Mouse (Mus musculus) spleen, adult 2 months (tissue): ENCODE measurements around the gene Slc7a8. TPM values are rescaled to one million over a fixed set of nuclear protein-coding genes. Genes with fewer than 3 reads are reported as not detected.
A peak's percentile ranks its signal among the peaks of the same experiment; 100 is the strongest.
"Not testable (repeated sequence)": the region's sequence is repeated elsewhere in the genome, so short reads cannot be mapped to it uniquely, and the experiment has no call there.

Experiments used
- DNase-seq, 2 experiments: peaks; one replicate each; pipeline versions ENCODE4 v3.0.0 to v3.0.0-alpha.2; 2012 to 2021; ENCODE audit warnings: low spot score in 2 of 2, low read depth in 1 of 2
- H3K27ac ChIP-seq: fragments of 200-500 bp; 2 replicates; pipeline ENCODE4 v1.5.1; 2012; ENCODE audit warnings: low read length, inconsistent platforms; ENCODE audit not compliant: insufficient read depth
- H3K27me3 ChIP-seq: fragments of 200-500 bp; 2 replicates; pipeline ENCODE4 v1.6.1; 2012; ENCODE audit warnings: mild to moderate bottlenecking, moderate library complexity, low read length, inconsistent platforms; ENCODE audit not compliant: control insufficient read depth, insufficient read depth
- H3K36me3 ChIP-seq: fragments of 200-500 bp; 2 replicates; pipeline ENCODE4 v1.6.1; 2012; ENCODE audit warnings: mild to moderate bottlenecking, low read length, inconsistent platforms; ENCODE audit not compliant: control insufficient read depth, insufficient read depth
- H3K4me1 ChIP-seq: fragments of 200-500 bp; 2 replicates; pipeline ENCODE4 v1.6.1; 2011; ENCODE audit warnings: inconsistent platforms; ENCODE audit not compliant: control insufficient read depth, insufficient read depth, insufficient read length
- H3K4me3 ChIP-seq: fragments of 200-500 bp; 2 replicates; pipeline ENCODE4 v1.5.1; 2011; ENCODE audit warnings: mild to moderate bottlenecking, inconsistent platforms; ENCODE audit not compliant: insufficient read depth, insufficient read length; ENCODE audit errors: extremely low read depth
- CTCF ChIP-seq: fragments of 200-500 bp; IDR thresholded peaks from 2 replicates; pipeline ENCODE4 v1.5.1; 2011; ENCODE audit warnings: mild to moderate bottlenecking, inconsistent platforms; ENCODE audit not compliant: insufficient read depth, insufficient read length, insufficient replicate concordance; ENCODE audit errors: extremely low read depth
- POLR2A ChIP-seq: fragments of 200-500 bp; IDR thresholded peaks from 2 replicates; pipeline ENCODE4 v1.6.1; 2011; ENCODE audit warnings: low read depth, low read length, inconsistent platforms
- WGBS: fragments of 180-500 bp; shearing (Covaris S2); methylation state at CpG from one replicate; pipeline ENCODE4 v1.1.7; 2018; 5-methylcytosine and 5-hydroxymethylcytosine counted together
- polyA plus RNA-seq: library from polyadenylated mRNA; depleted of rRNA; stranded (reverse); fragments of >200 nt; gene quantifications from 2 replicates; pipeline ENCODE4 v1.2.3, GENCODE M21; 2012

The Slc7a8 gene
- polyA plus RNA-seq, 1 experiment: 13.3 TPM

DNA sequence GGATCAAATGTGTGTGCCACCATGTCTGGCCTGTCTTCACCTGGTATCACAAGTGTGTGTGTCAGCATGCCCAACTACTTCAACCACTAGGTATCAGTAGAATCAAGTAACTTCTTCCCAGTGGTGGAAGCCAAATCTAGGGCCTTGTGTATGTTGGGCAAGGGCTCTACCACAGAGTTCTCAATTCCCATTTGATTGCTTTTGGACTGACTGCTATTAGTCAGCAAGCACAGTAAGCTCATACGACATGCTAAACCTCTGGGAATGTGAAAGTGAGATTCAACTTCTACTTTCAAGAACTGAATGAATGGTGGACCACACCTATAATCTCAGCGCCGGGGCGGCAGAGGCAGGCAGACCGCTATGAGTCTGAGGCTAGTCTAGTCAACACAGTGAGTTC lies 11.4 kb downstream of the Slc7a8 start:
- Histone ChIP-seq H3K4me3 (no peak overlapping the region), H3K27ac (no peak overlapping the region), H3K4me1 (no peaks in the 10 kb centered on the region), H3K36me3 (no peaks in the 10 kb centered on the region), H3K27me3 (no peaks in the 10 kb centered on the region)
- WGBS: 87% methylated on average over 5 of the region's 5 CpGs
- no peak for DNase-seq
- TF ChIP-seq CTCF (no peak), POLR2A (no peak)

GRCm38 (mm10) chr14:54769068-54769425 lies 12.7 kb downstream of the Slc7a8 start:
- DNase-seq: no peak
- no peak for TF ChIP-seq CTCF
- no peak for TF ChIP-seq POLR2A
- no peaks in the 10 kb centered on the region for H3K27me3 ChIP-seq
- no peaks in the 10 kb centered on the region for H3K4me1 ChIP-seq
- no peak overlapping the region for H3K27ac ChIP-seq
- H3K4me3 ChIP-seq: no peak overlapping the region
- WGBS: 92% methylated on average over 5 of the region's 5 CpGs
- no peaks in the 10 kb centered on the region for H3K36me3 ChIP-seq

GRCm38 (mm10) chr14:54768314-54769067 lies 13.3 kb downstream of the Slc7a8 start:
- no peaks in the 10 kb centered on the region for H3K4me1 ChIP-seq
- no peak overlapping the region for H3K4me3 ChIP-seq
- no peak for DNase-seq
- 60% methylated on average over 10 of the region's 10 CpGs for WGBS
- no peaks in the 10 kb centered on the region for H3K27me3 ChIP-seq
- TF ChIP-seq CTCF (no peak), POLR2A (no peak)
- no peak overlapping the region for H3K27ac ChIP-seq
- no peaks in the 10 kb centered on the region for H3K36me3 ChIP-seq

- H3K36me3 ChIP-seq, DNase-seq, H3K4me3 ChIP-seq, H3K4me1 ChIP-seq, H3K27me3 ChIP-seq, H3K27ac ChIP-seq: not testable (repeated sequence)
- 92% methylated on average over 7 of the region's 7 CpGs for WGBS
Observed at GRCm38 (mm10) chr14:54766937-54767336, 14.8 kb downstream of the Slc7a8 start.

DNA sequence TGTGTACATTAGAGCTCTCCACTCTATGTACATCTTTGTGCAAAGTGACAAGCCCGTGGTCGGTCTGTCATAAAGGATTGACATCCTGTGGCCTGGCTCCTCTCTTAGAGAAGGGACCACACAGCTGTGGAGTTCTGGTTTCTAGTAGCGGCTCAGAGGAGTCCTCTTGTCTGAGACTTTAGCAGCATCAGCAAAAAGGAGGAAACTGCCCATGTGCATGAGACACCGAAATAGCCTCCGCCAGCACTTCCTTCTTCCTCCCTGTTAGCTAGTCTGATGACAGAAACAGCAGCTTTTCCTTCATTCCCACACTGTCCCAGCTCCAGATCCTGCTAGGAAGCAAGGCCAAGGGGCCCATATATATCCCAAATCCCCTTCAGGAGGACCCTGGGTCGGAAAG lies 25.4 kb downstream of the Slc7a8 start:
- no peaks in the 10 kb centered on the region for H3K36me3 ChIP-seq
- H3K27ac ChIP-seq: peak overlapping the region; percentile 46; the same call in 1 of the 2 replicates
- H3K4me3 ChIP-seq: no peak overlapping the region
- H3K4me1 ChIP-seq: no peaks in the 10 kb centered on the region
- no peaks in the 10 kb centered on the region for H3K27me3 ChIP-seq
- WGBS: 23% methylated on average over 6 of the region's 6 CpGs
- DNase-seq: no peak
- TF ChIP-seq POLR2A: no peak
- no peak for TF ChIP-seq CTCF

GRCm38 (mm10) chr14:54754602-54755018 lies 27.1 kb downstream of the Slc7a8 start:
- no peaks in the 10 kb centered on the region for H3K27me3 ChIP-seq
- 53% methylated on average over 6 of the region's 6 CpGs for WGBS
- H3K27ac ChIP-seq: no peak overlapping the region
- no peak overlapping the region for H3K4me3 ChIP-seq
- no peak for DNase-seq
- no peaks in the 10 kb centered on the region for H3K36me3 ChIP-seq
- TF ChIP-seq CTCF (no peak), POLR2A (no peak)
- no peaks in the 10 kb centered on the region for H3K4me1 ChIP-seq

- Histone ChIP-seq H3K4me3 (no peak overlapping the region), H3K36me3 (no peaks in the 10 kb centered on the region), H3K27ac (no peak overlapping the region), H3K4me1 (no peaks in the 10 kb centered on the region), H3K27me3 (no peaks in the 10 kb centered on the region)
- TF ChIP-seq POLR2A (no peak), CTCF (no peak)
- no peak for DNase-seq
- whole genome bisulfite sequencing: 72% methylated on average over 14 of the region's 14 CpGs
Observed at GRCm38 (mm10) chr14:54753986-54754601, 27.7 kb downstream of the Slc7a8 start.
